Mouse (Mus musculus) hindbrain, embryonic 14.5 days (tissue): ENCODE measurements around the gene Olfr789. TPM values are rescaled to one million over a fixed set of nuclear protein-coding genes. Genes with fewer than 3 reads are reported as not detected.

Experiments
- polyA plus RNA-seq: library from polyadenylated mRNA; unstranded; fragments of >200 nt; fragmentation: Nextera tagmentation; extraction: Ambion mirVana; gene quantifications from 2 replicates; pipeline ENCODE4 v1.2.1, GENCODE M21; 2014

The Olfr789 gene
- polyA plus RNA-seq, 1 experiment from 2014 or later: not detected

Other genes with a start within 250 kb of the Olfr789 start
- gene Olfr774, start 248.5 kb upstream of the Olfr789 start, polyA plus RNA-seq: not detected in 2 replicates
- gene Olfr775, start 236.3 kb upstream of the Olfr789 start, polyA plus RNA-seq: not detected in 2 replicates
- gene Olfr776, start 225.6 kb upstream of the Olfr789 start, polyA plus RNA-seq: not detected in 2 replicates
- not detected in 2 replicates for gene Olfr777, start 213.3 kb upstream of the Olfr789 start, polyA plus RNA-seq
- gene Olfr780, start 166.6 kb upstream of the Olfr789 start, polyA plus RNA-seq: not detected in 2 replicates
- not detected in 2 replicates for gene Olfr781, start 155.9 kb upstream of the Olfr789 start, polyA plus RNA-seq
- gene Olfr782, start 135.9 kb upstream of the Olfr789 start, polyA plus RNA-seq: not detected in 2 replicates
- gene Olfr784, start 100.7 kb upstream of the Olfr789 start, polyA plus RNA-seq: 0.09 and 0.10 TPM in 2 replicates
- not detected in 2 replicates for gene Olfr785, start 79.3 kb upstream of the Olfr789 start, polyA plus RNA-seq
- not detected in 2 replicates for gene Olfr786, start 57.4 kb upstream of the Olfr789 start, polyA plus RNA-seq
- not detected in 2 replicates for gene Olfr787, start 22.9 kb upstream of the Olfr789 start, polyA plus RNA-seq
- not detected in 2 replicates for gene Olfr788, start 13.8 kb upstream of the Olfr789 start, polyA plus RNA-seq
- not detected in 2 replicates for gene Olfr790, start 13.7 kb downstream of the Olfr789 start, polyA plus RNA-seq
- not detected in 2 replicates for gene Olfr791, start 37.0 kb downstream of the Olfr789 start, polyA plus RNA-seq
- gene Olfr792, start 54.4 kb downstream of the Olfr789 start, polyA plus RNA-seq: not detected in 2 replicates
- gene Olfr794, start 82.9 kb downstream of the Olfr789 start, polyA plus RNA-seq: not detected in 2 replicates
- not detected in 2 replicates for gene Olfr796, start 127.8 kb downstream of the Olfr789 start, polyA plus RNA-seq
- gene Olfr798, start 143.2 kb downstream of the Olfr789 start, polyA plus RNA-seq: not detected in 2 replicates
- not detected in 2 replicates for gene Olfr799, start 152.7 kb downstream of the Olfr789 start, polyA plus RNA-seq
- gene Olfr800, start 172.9 kb downstream of the Olfr789 start, polyA plus RNA-seq: not detected in 2 replicates
- gene Olfr801, start 189.1 kb downstream of the Olfr789 start, polyA plus RNA-seq: not detected in 2 replicates
- 0.05 TPM in 1 of 2 replicates, not detected in the other for gene Olfr802, start 203.4 kb downstream of the Olfr789 start, polyA plus RNA-seq
- not detected in 2 replicates for gene Olfr803, start 209.5 kb downstream of the Olfr789 start, polyA plus RNA-seq
- not detected in 2 replicates for gene Olfr804, start 218.5 kb downstream of the Olfr789 start, polyA plus RNA-seq
- not detected in 2 replicates for gene Olfr805, start 244.6 kb downstream of the Olfr789 start, polyA plus RNA-seq